Mouse (Mus musculus) MEL (cell line): ENCODE data around the gene Pnp. TPM values are rescaled to one million over a fixed set of nuclear protein-coding genes. Genes with fewer than 3 reads are reported as not detected.
"Not testable (repeated sequence)": the region's sequence is repeated elsewhere in the genome, so short reads cannot be mapped to it uniquely, and the experiment has no call there.

Experiments used
- DNase-seq: peaks from one replicate; pipeline ENCODE4 v3.0.0; 2011; ENCODE audit warnings: low read depth, low spot score
- H3K27ac ChIP-seq: 2 replicates; pipeline ENCODE4 v1.5.1; 2012; ENCODE audit warnings: low read depth, mild to moderate bottlenecking, control low read depth, low read length, moderate library complexity; ENCODE audit not compliant: control insufficient read depth
- H3K27me3 ChIP-seq, 2 experiments: fragments of 150-350 bp in 1 of 2; sonication (generic) in 1 of 2; 2 replicates each; pipeline ENCODE4 v1.6.1; 2012; ENCODE audit warnings: low read length in 2 of 2, mild to moderate bottlenecking in 2 of 2, improper control_type of control experiment in 1 of 2, moderate library complexity in 1 of 2; ENCODE audit not compliant: insufficient read depth in 2 of 2, control insufficient read depth in 1 of 2
- H3K36me3 ChIP-seq, 2 experiments: 2 replicates each; pipeline ENCODE4 v1.6.1; 2012 to 2014; ENCODE audit warnings: low read length in 2 of 2, improper control_type of control experiment in 1 of 2, inconsistent platforms in 1 of 2, mild to moderate bottlenecking in 1 of 2; ENCODE audit not compliant: insufficient read depth in 2 of 2, control insufficient read depth in 1 of 2
- H3K4me1 ChIP-seq, 2 experiments: fragments of 150-350 bp in 1 of 2; sonication (generic) in 1 of 2; 2 replicates each; pipeline ENCODE4 v1.6.1; 2012; ENCODE audit warnings: low read length in 2 of 2, improper control_type of control experiment in 1 of 2, mild to moderate bottlenecking in 1 of 2; ENCODE audit not compliant: insufficient read depth in 2 of 2, control insufficient read depth in 1 of 2
- H3K4me3 ChIP-seq, 2 experiments: fragments of 150-350 bp in 1 of 2; sonication (generic) in 1 of 2; 2 replicates each; pipeline ENCODE4 v1.5.1; 2012; ENCODE audit warnings: low read depth in 2 of 2, low read length in 2 of 2, mild to moderate bottlenecking in 2 of 2, moderate library complexity in 2 of 2, control low read depth in 1 of 2, improper control_type of control experiment in 1 of 2; ENCODE audit not compliant: control insufficient read depth in 1 of 2, insufficient read depth in 1 of 2
- H3K79me2 ChIP-seq: 2 replicates; pipeline ENCODE4 v1.6.1; 2012; ENCODE audit warnings: mild to moderate bottlenecking, low read length, moderate library complexity; ENCODE audit not compliant: control insufficient read depth, poor library complexity, insufficient read depth
- H3K9ac ChIP-seq: 2 replicates; pipeline ENCODE4 v1.6.1; 2012; ENCODE audit warnings: low read depth, mild to moderate bottlenecking, control low read depth, low read length, moderate library complexity; ENCODE audit not compliant: control insufficient read depth, poor library complexity, severe bottlenecking
- H3K9me3 ChIP-seq: fragments of 150-350 bp; sonication (generic); replicated peaks from 2 replicates; pipeline ENCODE4 v1.6.1; 2012; ENCODE audit warnings: mild to moderate bottlenecking, low read length, improper control_type of control experiment, moderate library complexity; ENCODE audit not compliant: insufficient read depth
- BHLHE40 ChIP-seq: IDR thresholded peaks from 2 replicates; pipeline ENCODE4 v1.6.1; 2012; ENCODE audit warnings: low read depth, mild to moderate bottlenecking, inconsistent platforms, low read length, improper control_type of control experiment, borderline replicate concordance
- CHD1 ChIP-seq: IDR thresholded peaks from 2 replicates; pipeline ENCODE4 v1.6.1; 2012; ENCODE audit warnings: low read depth, mild to moderate bottlenecking, inconsistent platforms, low read length, improper control_type of control experiment
- CTCF ChIP-seq, 3 experiments: IDR thresholded peaks in 2 of 3; conservative IDR thresholded peaks in 1 of 3; 2 replicates each; pipeline ENCODE4 v1.5.1; 2011 to 2012; ENCODE audit warnings: low read length in 3 of 3, low read depth in 2 of 3, mild to moderate bottlenecking in 2 of 3, improper control_type of control experiment in 1 of 3, inconsistent platforms in 1 of 3, mixed read lengths in 1 of 3, moderate library complexity in 1 of 3; ENCODE audit not compliant: control insufficient read depth in 1 of 3, insufficient read depth in 1 of 3, poor library complexity in 1 of 3, severe bottlenecking in 1 of 3
- E2F4 ChIP-seq: IDR thresholded peaks from 2 replicates; pipeline ENCODE4 v1.6.1; 2011; ENCODE audit warnings: low read depth, low read length, improper control_type of control experiment, borderline replicate concordance
- ETS1 ChIP-seq: IDR thresholded peaks from 2 replicates; pipeline ENCODE4 v1.6.1; 2012; ENCODE audit warnings: low read depth, mild to moderate bottlenecking, inconsistent platforms, low read length, improper control_type of control experiment, moderate library complexity
- HCFC1 ChIP-seq: IDR thresholded peaks from 2 replicates; pipeline ENCODE4 v1.6.1; 2012; ENCODE audit warnings: low read depth, mild to moderate bottlenecking, inconsistent platforms, low read length, improper control_type of control experiment, moderate library complexity
- JUND ChIP-seq: IDR thresholded peaks from 2 replicates; pipeline ENCODE4 v1.6.1; 2011; ENCODE audit warnings: low read depth, mild to moderate bottlenecking, improper control_type of control experiment, low read length
- MAFK ChIP-seq: IDR thresholded peaks from 2 replicates; pipeline ENCODE4 v1.6.1; 2011; ENCODE audit warnings: low read depth, mild to moderate bottlenecking, low read length, improper control_type of control experiment, borderline replicate concordance
- MAX ChIP-seq: IDR thresholded peaks from 2 replicates; pipeline ENCODE4 v1.6.1; 2011; ENCODE audit warnings: low read length, improper control_type of control experiment
- MEF2A ChIP-seq: IDR thresholded peaks from 2 replicates; pipeline ENCODE4 v1.6.1; 2014; ENCODE audit warnings: low read depth, mild to moderate bottlenecking, inconsistent platforms, low read length, improper control_type of control experiment; ENCODE audit not compliant: poor library complexity, insufficient replicate concordance, severe bottlenecking; ENCODE audit errors: extremely low read depth
- MXI1 ChIP-seq: IDR thresholded peaks from 2 replicates; pipeline ENCODE4 v1.6.1; 2011; ENCODE audit warnings: mild to moderate bottlenecking, low read depth, low read length, improper control_type of control experiment
- MYB ChIP-seq: IDR thresholded peaks from 2 replicates; pipeline ENCODE4 v1.6.1; 2011; ENCODE audit warnings: mild to moderate bottlenecking, low read depth, low read length, improper control_type of control experiment
- MYC ChIP-seq: IDR thresholded peaks from 2 replicates; pipeline ENCODE4 v1.6.1; 2011; ENCODE audit warnings: low read depth, mild to moderate bottlenecking, low read length, improper control_type of control experiment, moderate library complexity
- NRF1 ChIP-seq: IDR thresholded peaks from 2 replicates; pipeline ENCODE4 v1.6.1; 2014; ENCODE audit warnings: low read depth, mild to moderate bottlenecking, inconsistent platforms, low read length, improper control_type of control experiment, moderate library complexity; ENCODE audit not compliant: poor library complexity, insufficient read depth, severe bottlenecking
- RAD21 ChIP-seq: IDR thresholded peaks from 2 replicates; pipeline ENCODE4 v1.6.1; 2011; ENCODE audit warnings: mild to moderate bottlenecking, low read depth, low read length, improper control_type of control experiment
- SMC3 ChIP-seq: IDR thresholded peaks from 2 replicates; pipeline ENCODE4 v1.6.1; 2011; ENCODE audit warnings: low read depth, low read length, improper control_type of control experiment
- TCF12 ChIP-seq: IDR thresholded peaks from 2 replicates; pipeline ENCODE4 v1.6.1; 2014; ENCODE audit warnings: low read depth, mild to moderate bottlenecking, inconsistent platforms, low read length, improper control_type of control experiment, moderate library complexity
- USF2 ChIP-seq, 2 experiments: IDR thresholded peaks; 2 replicates each; pipeline ENCODE4 v1.6.1; 2011 to 2012; ENCODE audit warnings: improper control_type of control experiment in 2 of 2, low read length in 2 of 2, borderline replicate concordance in 1 of 2, inconsistent platforms in 1 of 2, low read depth in 1 of 2, mild to moderate bottlenecking in 1 of 2; ENCODE audit not compliant: insufficient read depth in 1 of 2
- ZC3H11A ChIP-seq: IDR thresholded peaks from 2 replicates; pipeline ENCODE4 v1.6.1; 2012; ENCODE audit warnings: low read depth, mild to moderate bottlenecking, inconsistent platforms, low read length, improper control_type of control experiment
- ZKSCAN1 ChIP-seq: IDR thresholded peaks from 2 replicates; pipeline ENCODE4 v1.6.1; 2012; ENCODE audit warnings: low read depth, mild to moderate bottlenecking, inconsistent platforms, low read length, improper control_type of control experiment, moderate library complexity
- ZMIZ1 ChIP-seq: IDR thresholded peaks from 2 replicates; pipeline ENCODE4 v1.6.1; 2012; ENCODE audit warnings: low read depth, mild to moderate bottlenecking, inconsistent platforms, low read length, improper control_type of control experiment, moderate library complexity
- ZNF384 ChIP-seq: IDR thresholded peaks from 2 replicates; pipeline ENCODE4 v1.6.1; 2012; ENCODE audit warnings: low read depth, mild to moderate bottlenecking, inconsistent platforms, low read length, improper control_type of control experiment
- polyA plus RNA-seq, 2 experiments: library from polyadenylated mRNA; stranded (reverse) in 1 of 2; unstranded in 1 of 2; fragments of >175 nt in 1 of 2; fragments of >200 nt in 1 of 2; gene quantifications; 2 replicates each; pipeline versions ENCODE4 v1.2.1 to v1.2.4; 2012; ENCODE audit warnings: low replicate concordance in 2 of 2, low read depth in 1 of 2; ENCODE audit not compliant: insufficient read length in 2 of 2, insufficient read depth in 1 of 2, missing spikeins in 1 of 2
- total RNA-seq: library from RNA; depleted of rRNA; stranded (reverse); fragments of 300-350 nt; gene quantifications from 2 replicates; pipeline ENCODE4 v1.2.3, GENCODE M21; 2012

Pnp gene
- total and polyA plus RNA-seq, 3 experiments = 36.2 to 302 (median 46.7) TPM

GRCm38 (mm10) chr14:50970822-50971221, 39.9 kb downstream of the Pnp start:
- H3K27ac ChIP-seq = no peak overlapping the region
- H3K36me3 ChIP-seq = no peaks in the 10 kb centered on the region
- H3K4me1 ChIP-seq = no peaks in the 10 kb centered on the region
- H3K9ac ChIP-seq = no peak overlapping the region
- DNase-seq = peak; percentile 44
- no peaks in the 10 kb centered on the region for H3K9me3 ChIP-seq
- no peaks in the 10 kb centered on the region for H3K27me3 ChIP-seq
- H3K79me2 ChIP-seq = no peaks in the 10 kb centered on the region
- no peak overlapping the region for H3K4me3 ChIP-seq
- no peak for TF ChIP-seq JUND
- no peak for TF ChIP-seq MYB
- no peak for TF ChIP-seq ZMIZ1
- no peak for TF ChIP-seq HCFC1
- TF ChIP-seq BHLHE40 = no peak
- TF ChIP-seq MXI1 = no peak
- TF ChIP-seq TCF12 = no peak
- TF ChIP-seq SMC3 = no peak
- no peak for TF ChIP-seq MYC
- TF ChIP-seq MAX = no peak
- TF ChIP-seq ETS1 = no peak
- no peak for TF ChIP-seq RAD21
- TF ChIP-seq ZNF384 = no peak
- no peak for TF ChIP-seq NRF1
- no peak for TF ChIP-seq ZC3H11A

- H3K36me3 ChIP-seq, H3K4me3 ChIP-seq, H3K27me3 ChIP-seq, H3K9ac ChIP-seq, H3K9me3 ChIP-seq, H3K79me2 ChIP-seq, H3K4me1 ChIP-seq, H3K27ac ChIP-seq: not testable (repeated sequence)
- peak; percentile 2 for DNase-seq
- peak in 2 of 3 experiments; percentile 3 to 20; a peak in 2 of 6 replicates for TF ChIP-seq CTCF (IDR thresholded peaks at IDR 0.05 in 2 of 3, conservative IDR thresholded peaks at IDR 0.05 in 1 of 3; ENCODE audit: control insufficient read depth in 1 of 3, insufficient read depth in 1 of 3, low read depth in 2 of 3, low read length in 3 of 3, poor library complexity in 1 of 3, severe bottlenecking in 1 of 3)
Observed at GRCm38 (mm10) chr14:50973054-50973453, 42.2 kb downstream of the Pnp start.

- no peaks in the 10 kb centered on the region for H3K79me2 ChIP-seq
- H3K36me3 ChIP-seq = no peaks in the 10 kb centered on the region
- H3K9me3 ChIP-seq = no peaks in the 10 kb centered on the region
- DNase-seq = peak; percentile 0
- H3K27ac ChIP-seq = no peak overlapping the region
- H3K9ac ChIP-seq = no peak overlapping the region
- H3K27me3 ChIP-seq = no peaks in the 10 kb centered on the region
- H3K4me3 ChIP-seq = no peak overlapping the region
- TF ChIP-seq JUND (no peak), SMC3 (no peak), HCFC1 (no peak), MAFK (no peak), MYC (no peak), MEF2A (no peak), MYB (no peak), USF2 (IDR thresholded peaks at IDR 0.05; ENCODE audit: borderline replicate concordance in 1 of 2, insufficient read depth in 1 of 2, low read depth in 1 of 2, low read length in 2 of 2) (no peak), CHD1 (no peak), ZKSCAN1 (no peak), TCF12 (no peak), E2F4 (no peak)
- TF ChIP-seq, all 39 proteins: peak for 0
- no peaks in the 10 kb centered on the region for H3K4me1 ChIP-seq
Observed at GRCm38 (mm10) chr14:50973700-50974099, 42.8 kb downstream of the Pnp start.
